In genomic region chrX:50619919-50620318, GRCm38 (mm10) we compare ENCODE assay signal across 8 mouse cellular contexts.
DNase-seq lines count a peak whose midpoint lies in the region; ATAC-seq and TF ChIP-seq lines count a peak whose summit lies in the region.

No protein-coding gene starts in this region.

- TF ChIP-seq POLR2A in thymus, adult 2 months (IDR thresholded peaks at IDR 0.05; ENCODE audit: control insufficient read depth, extremely low read depth, insufficient read depth, low read length, poor library complexity) = no peak

- no peaks in the 10 kb centered on the region for H3K9me3 ChIP-seq in limb, embryonic 15.5 days
- H3K9me3 ChIP-seq in midbrain, embryonic 16.5 days (replicated peaks; ENCODE audit: control insufficient read depth, low read length, poor library complexity, severe bottlenecking) = no peaks in the 10 kb centered on the region

- H3K4me1 ChIP-seq in thymus, adult 2 months (replicated peaks; ENCODE audit: control insufficient read depth, insufficient read depth, low read length) = no peaks in the 10 kb centered on the region
- no peaks in the 10 kb centered on the region for H3K4me1 ChIP-seq in limb, embryonic 15.5 days
- H3K4me1 ChIP-seq in midbrain, embryonic 16.5 days (ENCODE audit: control insufficient read depth, insufficient read depth, low read length) = no peaks in the 10 kb centered on the region

- 88% methylated on average over 9 of the region's 9 CpGs for WGBS in thymus, adult 2 months
- WGBS in limb, embryonic 15.5 days = 45% methylated on average over 9 of the region's 9 CpGs
- WGBS in midbrain, embryonic 16.5 days = 54% methylated on average over 9 of the region's 9 CpGs

- no peak overlapping the region for H3K4me3 ChIP-seq in thymus, adult 2 months (ENCODE audit: control insufficient read depth, insufficient read depth, low read length)
- H3K4me3 ChIP-seq in limb, embryonic 15.5 days = no peak overlapping the region
- H3K4me3 ChIP-seq in midbrain, embryonic 16.5 days (ENCODE audit: low read depth, low read length) = no peak overlapping the region

- ATAC-seq in cerebellum, adult (ENCODE audit: insufficient number of reproducible peaks, low FRiP score, low TSS enrichment) = no peak
- ATAC-seq in limb, embryonic 15.5 days (ENCODE audit: insufficient number of reproducible peaks, low FRiP score, low TSS enrichment, low read depth) = no peak
- ATAC-seq in midbrain, embryonic 16.5 days = peak; percentile 67
- ATAC-seq in granulocyte monocyte progenitor cell, adult 5-6 weeks (replicated peaks; ENCODE audit: poor library complexity, severe bottlenecking) = no peak

- H3K36me3 ChIP-seq in thymus, adult 2 months (ENCODE audit: control insufficient read depth, insufficient read depth, low read length) = no peaks in the 10 kb centered on the region
- no peaks in the 10 kb centered on the region; the same call in 1 of the 2 replicates for H3K36me3 ChIP-seq in limb, embryonic 15.5 days
- H3K36me3 ChIP-seq in midbrain, embryonic 16.5 days (ENCODE audit: control insufficient read depth, insufficient read depth, low read length) = no peaks in the 10 kb centered on the region

- H3K27me3 ChIP-seq in thymus, adult 2 months (ENCODE audit: control insufficient read depth, insufficient read depth, low read length) = no peaks in the 10 kb centered on the region
- H3K27me3 ChIP-seq in limb, embryonic 15.5 days = no peaks in the 10 kb centered on the region
- no peaks in the 10 kb centered on the region for H3K27me3 ChIP-seq in midbrain, embryonic 16.5 days (ENCODE audit: control insufficient read depth, insufficient read depth, low read depth, low read length)

- no peak overlapping the region for H3K27ac ChIP-seq in thymus, adult 2 months (ENCODE audit: control insufficient read depth, insufficient read depth, low read length)
- 0 out of 2 replicates have a peak overlapping the region, but pooled peaks have one; percentile 11 for H3K27ac ChIP-seq in limb, embryonic 15.5 days
- H3K27ac ChIP-seq in midbrain, embryonic 16.5 days (ENCODE audit: low read length) = peak overlapping the region; percentile 69

- DNase-seq in cerebellum, adult 11 months = peak; percentile 82
- peak; percentile 83 for DNase-seq in thymus, postnatal 0 days (ENCODE audit: low spot score)
- DNase-seq in thymus, adult 2 months = no peak
- peak; percentile 76 for DNase-seq in forelimb bud, embryonic 11.5 days (ENCODE audit: low read depth, low spot score)

- TF ChIP-seq CTCF in thymus, adult 2 months (IDR thresholded peaks at IDR 0.05; ENCODE audit: borderline replicate concordance, control insufficient read depth, extremely low read depth, insufficient read depth, low read length, poor library complexity) = no peak

- H3K9ac ChIP-seq in limb, embryonic 15.5 days = no peak overlapping the region
- no peak overlapping the region for H3K9ac ChIP-seq in midbrain, embryonic 16.5 days (ENCODE audit: low read depth, low read length)

- H3K4me2 ChIP-seq in limb, embryonic 15.5 days = no peak overlapping the region
- no peak overlapping the region for H3K4me2 ChIP-seq in midbrain, embryonic 16.5 days (ENCODE audit: low read length)
